Mouse (Mus musculus) forebrain, embryonic 14.5 days (tissue): ENCODE measurements around the gene Dtd2. TPM values are rescaled to one million over a fixed set of nuclear protein-coding genes. Genes with fewer than 3 reads are reported as not detected.

Source experiments
- ATAC-seq: fragments of 200-750 bp; cut with Nextera tagmentation; 2 replicates; pipeline ENCODE4 v1.8.0; 2017; ENCODE audit warnings: mild to moderate bottlenecking, moderate library complexity
- DNase-seq: peaks from one replicate; pipeline ENCODE4 v3.0.0-alpha.2; 2015; ENCODE audit warnings: low spot score
- H3K27ac ChIP-seq: fragments of 300-500 bp; sonication (generic); 2 replicates; pipeline ENCODE4 v1.5.1; 2014; ENCODE audit warnings: low read depth, mild to moderate bottlenecking, control low read depth, low read length, moderate library complexity
- H3K27me3 ChIP-seq: fragments of 300-500 bp; sonication (generic); replicated peaks from 2 replicates; pipeline ENCODE4 v1.6.1; 2014; ENCODE audit warnings: low read length, control low read depth, mixed read lengths; ENCODE audit not compliant: control insufficient read depth, insufficient read depth
- H3K36me3 ChIP-seq: fragments of 300-500 bp; sonication (generic); 2 replicates; pipeline ENCODE4 v1.6.1; 2014; ENCODE audit warnings: low read length, control low read depth; ENCODE audit not compliant: control insufficient read depth, insufficient read depth
- H3K4me1 ChIP-seq: fragments of 300-500 bp; sonication (generic); 2 replicates; pipeline ENCODE4 v1.6.1; 2014; ENCODE audit warnings: antibody characterized with exemption, low read length, control low read depth; ENCODE audit not compliant: control insufficient read depth, insufficient read depth
- H3K4me2 ChIP-seq: fragments of 300-500 bp; sonication (generic); 2 replicates; pipeline ENCODE4 v1.6.1; 2014; ENCODE audit warnings: mild to moderate bottlenecking, control low read depth, low read length
- H3K4me3 ChIP-seq: fragments of 300-500 bp; sonication (generic); 2 replicates; pipeline ENCODE4 v1.5.1; 2014; ENCODE audit warnings: low read depth, low read length, control low read depth
- H3K9ac ChIP-seq: fragments of 300-500 bp; sonication (generic); 2 replicates; pipeline ENCODE4 v1.6.1; 2014; ENCODE audit warnings: mild to moderate bottlenecking, low read length, control low read depth, moderate library complexity
- H3K9me3 ChIP-seq: fragments of 300-500 bp; sonication (generic); replicated peaks from 2 replicates; pipeline ENCODE4 v1.6.1; 2016; ENCODE audit warnings: low read length, control low read depth, mixed read lengths; ENCODE audit not compliant: control insufficient read depth
- WGBS: fragments of 180-500 bp; shearing (Covaris S2); extraction: QIAGEN DNeasy Blood & Tissue Kit; methylation state at CpG from one replicate; pipeline ENCODE4 v1.1.7; 2014; 5-methylcytosine and 5-hydroxymethylcytosine counted together
- polyA plus RNA-seq: library from polyadenylated mRNA; unstranded; fragments of >200 nt; fragmentation: Nextera tagmentation; extraction: Ambion mirVana; gene quantifications from 2 replicates; pipeline ENCODE4 v1.2.1, GENCODE M21; 2014

Gene Dtd2
- polyA plus RNA-seq, result 16.1 and 16.2 TPM in 2 replicates

DNA sequence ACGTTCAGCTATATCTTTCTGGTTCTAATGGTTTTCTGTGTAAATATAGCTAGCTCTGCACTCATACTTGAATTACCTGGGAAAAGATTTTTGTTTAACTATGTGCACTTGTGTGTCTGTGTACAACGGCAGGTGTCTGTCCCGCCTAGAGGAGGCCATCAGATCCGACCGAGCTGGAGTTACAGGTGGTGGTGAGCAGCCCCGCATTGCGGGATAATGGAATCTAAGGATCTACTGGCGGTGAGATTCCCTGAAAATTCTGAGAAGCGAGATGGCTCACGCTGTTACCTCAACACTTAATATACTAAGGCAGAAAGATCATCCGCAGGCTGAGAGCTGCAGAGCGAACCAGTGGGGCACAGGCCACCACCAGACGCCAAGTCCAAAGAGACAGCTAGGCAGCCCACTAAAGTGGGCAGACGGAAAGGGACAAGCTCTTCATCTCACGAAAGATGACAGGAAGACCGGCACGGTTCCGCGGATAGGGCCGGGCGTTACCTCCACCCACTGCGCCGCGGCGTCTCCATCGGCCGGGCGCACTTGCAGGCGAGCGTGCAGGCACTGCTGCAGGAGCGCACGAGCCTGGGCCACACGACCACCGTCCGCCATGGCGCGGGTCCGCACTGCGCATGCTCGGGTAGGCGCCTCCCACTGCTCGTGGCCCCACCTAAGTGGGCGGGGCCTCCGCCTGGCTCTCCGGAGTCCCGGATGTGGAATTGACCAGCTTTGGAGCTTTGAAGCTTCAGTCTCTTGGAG, at the start of gene Dtd2:
Gene Dtd2, minus strand, starts transcription at position 625 of the 756 bp plus-strand sequence.
- peak within 1 kb of the TSS; percentile 50 for H3K4me3 ChIP-seq
- WGBS, result 2% methylated on average over 40 of the region's 46 CpGs
- no peaks in the 10 kb centered on the region for H3K9me3 ChIP-seq
- H3K4me1 ChIP-seq, result no peaks in the 10 kb centered on the region
- DNase-seq, result peak; percentile 94
- peak within 1 kb of the TSS; percentile 76 for H3K9ac ChIP-seq
- no peaks in the 10 kb centered on the region for H3K27me3 ChIP-seq
- peak within 1 kb of the TSS; percentile 52; the same call in 1 of the 2 replicates for H3K27ac ChIP-seq
- H3K36me3 ChIP-seq, result 0 out of 2 replicates have a peak, but pooled peaks cover 2% of the 10 kb centered on the region
- H3K4me2 ChIP-seq, result peak within 1 kb of the TSS; percentile 52
- ATAC-seq, result peak; percentile 89

DNA sequence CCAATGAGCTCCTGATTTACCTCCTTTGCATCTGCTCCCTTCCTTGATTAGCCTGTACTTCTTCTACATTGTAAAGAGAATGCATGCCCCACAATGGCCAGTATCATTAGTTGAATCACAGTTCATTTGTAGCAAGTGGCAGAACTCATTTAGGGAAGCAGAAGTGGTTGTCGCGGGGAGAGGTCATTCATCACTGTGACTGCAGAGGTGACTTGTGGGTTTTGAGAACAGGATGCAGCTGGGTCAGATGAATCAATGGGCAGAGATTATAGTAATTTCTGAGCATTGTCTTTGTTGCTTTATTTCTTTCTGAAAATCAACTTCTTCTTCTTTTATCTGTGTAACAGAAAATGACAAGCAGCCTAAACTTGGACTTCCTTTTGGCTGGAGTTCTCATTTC, 43.0 kb upstream of the Dtd2 start:
- Histone ChIP-seq H3K9me3 (no peaks in the 10 kb centered on the region), H3K4me3 (no peak overlapping the region), H3K9ac (no peak overlapping the region), H3K27ac (no peak overlapping the region), H3K36me3 (no peaks in the 10 kb centered on the region), H3K4me2 (no peak overlapping the region), H3K4me1 (no peaks in the 10 kb centered on the region), H3K27me3 (no peaks in the 10 kb centered on the region)
- WGBS, result 80% methylated on average over 2 of the region's 2 CpGs
- no peak for ATAC-seq
- DNase-seq, result no peak

DNA sequence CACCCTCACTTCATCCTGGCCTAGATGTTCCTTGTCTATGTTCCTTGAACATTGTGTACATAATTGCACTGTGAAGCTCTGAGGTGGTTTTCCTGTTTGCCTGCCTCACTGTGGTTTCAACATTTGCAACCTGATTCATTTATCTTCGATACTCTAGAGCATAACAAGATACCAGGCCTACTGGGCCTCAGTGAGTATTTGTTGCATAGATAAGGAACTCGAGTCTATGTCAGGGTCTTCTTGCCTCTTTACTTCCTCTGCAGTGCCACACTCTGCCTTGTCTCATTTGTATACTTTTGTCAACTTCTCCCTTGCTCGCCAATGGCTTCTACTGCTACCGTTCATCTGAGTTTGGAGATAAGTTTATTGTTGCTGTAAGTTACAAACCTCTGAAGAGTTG, 40.1 kb upstream of the Dtd2 start:
- H3K27me3 ChIP-seq, result no peaks in the 10 kb centered on the region
- WGBS, result 92% methylated on average over 4 of the region's 4 CpGs
- H3K9me3 ChIP-seq, result no peaks in the 10 kb centered on the region
- H3K27ac ChIP-seq, result no peak overlapping the region
- no peak overlapping the region for H3K9ac ChIP-seq
- no peaks in the 10 kb centered on the region for H3K36me3 ChIP-seq
- no peak overlapping the region for H3K4me2 ChIP-seq
- no peaks in the 10 kb centered on the region for H3K4me1 ChIP-seq
- DNase-seq, result no peak
- H3K4me3 ChIP-seq, result no peak overlapping the region
- no peak for ATAC-seq

DNA sequence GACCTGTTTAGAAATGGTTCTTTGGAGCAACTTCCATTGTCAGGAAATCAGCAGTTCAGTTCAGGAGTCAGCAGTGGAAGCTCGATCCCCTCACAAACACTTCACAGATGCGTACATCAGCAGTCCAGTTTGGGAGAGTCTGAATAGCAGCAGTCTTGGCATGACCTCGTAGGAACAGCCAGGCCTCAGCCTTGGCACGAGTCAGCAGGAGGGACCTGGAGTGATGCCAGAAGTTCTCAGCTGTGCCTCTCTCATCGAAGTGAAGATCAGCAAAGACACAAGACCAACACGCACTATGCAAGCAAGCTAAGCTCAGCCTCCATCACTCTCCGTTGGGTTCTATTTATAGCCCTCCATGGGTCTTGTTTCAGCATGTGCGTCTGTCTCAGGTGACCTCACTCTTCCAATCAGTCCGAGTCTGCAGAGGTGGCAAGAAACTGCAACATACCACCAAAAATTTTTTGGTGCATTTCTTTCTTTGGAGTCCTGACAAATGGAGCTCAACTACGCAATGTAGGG, 36.6 kb upstream of the Dtd2 start:
- no peak overlapping the region for H3K27ac ChIP-seq
- no peaks in the 10 kb centered on the region for H3K9me3 ChIP-seq
- H3K4me3 ChIP-seq, result no peak overlapping the region
- no peaks in the 10 kb centered on the region for H3K4me1 ChIP-seq
- WGBS, result 55% methylated on average over 10 of the region's 10 CpGs
- no peak overlapping the region for H3K4me2 ChIP-seq
- no peaks in the 10 kb centered on the region for H3K27me3 ChIP-seq
- H3K9ac ChIP-seq, result no peak overlapping the region
- DNase-seq, result peak; percentile 45
- H3K36me3 ChIP-seq, result no peaks in the 10 kb centered on the region
- ATAC-seq, result no peak

- H3K27me3 ChIP-seq, result no peaks in the 10 kb centered on the region
- H3K9me3 ChIP-seq, result no peaks in the 10 kb centered on the region
- no peak overlapping the region for H3K4me3 ChIP-seq
- DNase-seq (peak; percentile 78), ATAC-seq (peak; percentile 54; the same call in 1 of the 2 replicates)
- H3K9ac ChIP-seq, result no peak overlapping the region
- WGBS, result 49% methylated on average over 3 of the region's 3 CpGs
- H3K36me3 ChIP-seq, result no peaks in the 10 kb centered on the region
- H3K4me1 ChIP-seq, result no peaks in the 10 kb centered on the region
- H3K27ac ChIP-seq, result no peak overlapping the region
- no peak overlapping the region for H3K4me2 ChIP-seq
Measured at GRCm38 (mm10) chr12:52038352-52038751, 32.1 kb upstream of the Dtd2 start.

DNA sequence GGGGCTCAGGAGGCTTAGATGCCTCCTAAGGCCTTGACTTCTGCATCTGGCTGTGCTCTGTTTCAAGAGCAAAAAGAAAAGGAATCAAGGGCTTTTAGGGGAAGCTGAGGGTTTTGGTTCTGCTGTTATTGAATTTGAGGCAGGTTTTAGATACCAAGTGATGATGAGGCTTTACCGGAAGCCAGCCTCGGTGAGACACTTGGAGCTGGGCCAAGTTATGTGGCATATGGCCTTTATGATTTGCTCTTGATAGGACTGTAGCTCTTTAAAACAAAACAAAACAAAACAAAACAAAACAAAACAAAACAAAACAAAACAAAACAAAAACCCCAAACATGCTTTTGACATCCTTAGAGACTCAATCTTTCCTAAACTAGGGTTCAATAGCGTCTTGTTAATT, 28.7 kb upstream of the Dtd2 start:
- Histone ChIP-seq H3K9me3 (no peaks in the 10 kb centered on the region), H3K4me1 (no peaks in the 10 kb centered on the region), H3K9ac (no peak overlapping the region), H3K4me2 (no peak overlapping the region), H3K4me3 (no peak overlapping the region), H3K27ac (no peak overlapping the region), H3K27me3 (no peaks in the 10 kb centered on the region), H3K36me3 (no peaks in the 10 kb centered on the region)
- ATAC-seq, result no peak
- 82% methylated on average over 3 of the region's 3 CpGs for WGBS
- no peak for DNase-seq

GRCm38 (mm10) chr12:52032276-52032675, 26.0 kb upstream of the Dtd2 start:
- WGBS, result 92% methylated on average over 6 of the region's 6 CpGs
- Histone ChIP-seq H3K27ac (no peak overlapping the region), H3K36me3 (no peaks in the 10 kb centered on the region), H3K4me2 (no peak overlapping the region), H3K27me3 (no peaks in the 10 kb centered on the region), H3K4me1 (no peaks in the 10 kb centered on the region), H3K9ac (no peak overlapping the region), H3K9me3 (no peaks in the 10 kb centered on the region), H3K4me3 (no peak overlapping the region)
- ATAC-seq, result no peak
- no peak for DNase-seq

DNA sequence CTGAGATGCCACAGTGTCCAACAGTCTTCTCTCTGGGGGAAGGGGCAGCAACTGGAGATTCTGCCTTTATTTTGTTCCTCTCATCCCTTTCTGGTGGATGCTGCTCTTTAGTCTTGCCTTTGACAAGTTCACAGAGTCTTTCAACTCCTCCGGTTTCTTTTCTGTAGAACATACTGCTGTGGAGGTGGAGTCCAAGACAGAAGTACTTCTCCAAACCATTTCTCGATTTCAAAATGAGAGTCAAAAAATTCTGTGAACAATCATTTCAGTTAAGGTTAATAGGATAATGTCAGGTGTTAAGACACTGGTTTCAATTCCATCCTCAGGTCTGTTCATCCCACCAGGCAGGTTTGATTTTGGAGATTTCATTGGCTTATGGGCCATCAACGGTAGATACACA, 21.7 kb upstream of the Dtd2 start, which contains the start of gene Gpr33:
Gene Gpr33, minus strand, starts transcription at position 101 of the 400 bp plus-strand sequence.
- no peaks in the 10 kb centered on the region for H3K9me3 ChIP-seq
- 98% methylated on average over 3 of the region's 3 CpGs for WGBS
- no peak within 1 kb of the TSS for H3K27ac ChIP-seq
- no peak for DNase-seq
- H3K36me3 ChIP-seq, result no peaks in the 10 kb centered on the region
- no peak within 1 kb of the TSS for H3K4me3 ChIP-seq
- H3K4me2 ChIP-seq, result no peak within 1 kb of the TSS
- no peaks in the 10 kb centered on the region for H3K4me1 ChIP-seq
- H3K27me3 ChIP-seq, result no peaks in the 10 kb centered on the region
- ATAC-seq, result no peak
- H3K9ac ChIP-seq, result no peak within 1 kb of the TSS

DNA sequence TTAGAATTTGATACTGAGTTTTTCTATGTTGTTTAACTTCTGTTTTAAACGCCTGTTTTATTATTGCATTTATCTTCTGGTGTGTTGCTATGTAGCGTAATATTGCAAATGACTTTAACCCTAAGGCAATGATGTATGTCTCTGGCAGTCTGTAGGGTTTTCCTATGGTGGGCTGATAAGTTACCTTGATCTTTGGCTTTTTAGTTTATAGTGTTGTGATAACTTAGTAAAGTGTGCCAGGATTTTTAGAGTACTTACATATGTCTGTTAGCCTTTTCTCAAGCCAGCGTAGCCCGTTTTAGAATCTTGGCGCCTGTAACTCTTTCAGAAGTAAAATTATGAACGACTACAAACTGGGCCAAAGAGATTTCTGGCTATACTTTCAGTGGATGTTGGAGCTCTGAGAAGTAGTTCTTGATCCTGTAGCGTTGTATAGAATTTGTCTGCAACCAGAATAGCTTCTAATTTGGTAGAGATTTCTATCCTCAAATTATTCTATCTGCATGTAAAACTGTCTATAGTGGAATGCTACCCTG, 8.3 kb upstream of the Dtd2 start:
- Histone ChIP-seq H3K4me1 (no peaks in the 10 kb centered on the region), H3K9me3 (no peaks in the 10 kb centered on the region), H3K4me3 (no peak overlapping the region), H3K27me3 (no peaks in the 10 kb centered on the region), H3K27ac (no peak overlapping the region), H3K36me3 (no peaks in the 10 kb centered on the region), H3K4me2 (no peak overlapping the region), H3K9ac (no peak overlapping the region)
- DNase-seq, result no peak
- no peak for ATAC-seq
- WGBS, result 92% methylated on average over 7 of the region's 7 CpGs
